Comparison of ENCODE assay signal across 16 mouse cellular contexts in the genomic region with DNA sequence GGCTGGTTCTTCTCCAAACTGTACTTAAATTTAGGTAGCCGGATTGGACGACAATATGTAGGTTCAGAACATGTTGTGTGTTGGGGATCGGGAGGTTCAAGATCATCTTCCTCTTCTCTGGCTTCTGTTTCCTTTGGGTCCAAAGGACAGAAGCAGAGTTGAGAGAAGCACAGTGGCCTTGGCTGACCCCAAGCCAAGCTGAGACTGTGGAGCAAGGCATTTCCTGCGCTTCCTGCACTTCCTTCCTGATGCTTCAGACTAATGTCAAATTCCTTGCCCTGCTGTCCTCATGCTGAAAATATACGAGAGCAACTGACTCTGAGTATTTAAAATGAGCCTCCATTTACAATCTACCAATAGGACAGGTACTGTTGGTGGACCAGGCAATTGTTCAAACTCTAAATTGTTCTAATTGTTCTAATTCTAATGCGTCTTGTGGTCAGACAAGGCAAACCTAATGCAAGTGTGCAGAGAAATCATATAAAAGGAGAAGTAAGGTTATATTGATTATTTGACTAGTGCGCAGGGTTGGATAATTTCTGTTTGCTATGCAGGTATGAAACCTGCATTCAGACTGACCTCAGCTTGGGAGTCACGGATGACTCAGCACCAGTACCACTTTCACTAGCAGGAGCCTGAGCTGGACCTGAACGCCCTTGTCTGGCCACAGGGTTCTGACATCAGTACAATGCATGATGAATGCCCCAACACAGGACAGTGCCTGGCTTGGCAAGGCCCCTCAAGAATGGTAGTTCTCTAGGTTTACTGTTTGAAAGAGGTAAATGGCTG. TPM values are rescaled to one million over a fixed set of nuclear protein-coding genes. Genes with fewer than 3 reads are reported as not detected.
DNase-seq lines count a peak whose midpoint lies in the region; ATAC-seq and TF ChIP-seq lines count a peak whose summit lies in the region.
"Had no signal": no experiment of that assay in that cellular context is flagged by ENCODE, and none has a peak within 500 bp of the region (broad histone marks: within the 10 kb centered on the region; RNA-seq: fewer than 3 reads in every experiment).

No protein-coding gene starts in this region.

- no peak for TF ChIP-seq CTCF in liver, adult 2 months (IDR thresholded peaks at IDR 0.05; ENCODE audit: low read depth, low read length)
- no peak for TF ChIP-seq CTCF in stomach, postnatal 0 days (IDR thresholded peaks at IDR 0.05; ENCODE audit: low read depth)

- peak; percentile 21 for DNase-seq in embryo, embryonic 10 days (ENCODE audit: low spot score)
- DNase-seq in embryo, embryonic 11 days = no peak
- DNase-seq in liver, adult 2 months (ENCODE audit: extremely low read depth, low read depth, low spot score) = peak; percentile 51
- DNase-seq in liver = no peak
- peak; percentile 75 for DNase-seq in kidney, postnatal 14 days
- no peak for DNase-seq in stomach, postnatal 0 days (ENCODE audit: low spot score)
- DNase-seq: cerebellum, adult 18-20 months; gastrocnemius, postnatal 10 days; thymus, postnatal 25 days had no signal

- H3K4me3 ChIP-seq in liver, adult 2 months (ENCODE audit: insufficient read depth, low read depth, low read length) = no peak overlapping the region
- H3K4me3 ChIP-seq in hindbrain, embryonic 16.5 days (ENCODE audit: low read length) = no peak overlapping the region
- H3K4me3 ChIP-seq in stomach, postnatal 0 days (ENCODE audit: low read depth, low read length) = no peak overlapping the region
- H3K4me3 ChIP-seq: forebrain, embryonic 15.5 days; midbrain, embryonic 15.5 days; stomach, embryonic 15.5 days had no signal

- no peak overlapping the region for H3K4me2 ChIP-seq in hindbrain, embryonic 16.5 days (ENCODE audit: low read length)
- H3K4me2 ChIP-seq in stomach, postnatal 0 days (replicated peaks; ENCODE audit: low read depth) = no peak overlapping the region
- H3K4me2 ChIP-seq: forebrain, embryonic 15.5 days; midbrain, embryonic 15.5 days; stomach, embryonic 15.5 days had no signal

- H3K9me3 ChIP-seq in hindbrain, embryonic 16.5 days (ENCODE audit: control insufficient read depth, low read length) = no peaks in the 10 kb centered on the region
- no peaks in the 10 kb centered on the region for H3K9me3 ChIP-seq in stomach, postnatal 0 days (ENCODE audit: control insufficient read depth, low read length)
- H3K9me3 ChIP-seq: forebrain, embryonic 15.5 days; G1E; midbrain, embryonic 15.5 days; stomach, embryonic 15.5 days had no signal

- ATAC-seq in megakaryocyte progenitor cell, adult 5-6 weeks (replicated peaks; ENCODE audit: poor library complexity) = peak; percentile 77
- no peak for ATAC-seq in hindbrain, embryonic 16.5 days
- no peak for ATAC-seq in stomach, postnatal 0 days (ENCODE audit: low FRiP score, low TSS enrichment)
- ATAC-seq: forebrain, embryonic 15.5 days; hindbrain, postnatal 0 days; midbrain, embryonic 15.5 days had no signal

- peaks cover 12% of the 10 kb centered on the region; the same call in 1 of the 2 replicates for H3K79me2 ChIP-seq in liver, adult 2 months (ENCODE audit: control insufficient read depth, insufficient read depth, low read length)

- TF ChIP-seq EP300 in stomach, postnatal 0 days (optimal IDR thresholded peaks at IDR 0.05) = no peak

- 39% methylated on average over 9 of the region's 9 CpGs for WGBS in liver, adult 2 months
- WGBS in hindbrain, embryonic 16.5 days = 86% methylated on average over 9 of the region's 9 CpGs
- 81% methylated on average over 9 of the region's 9 CpGs for WGBS in stomach, postnatal 0 days

- H3K36me3 ChIP-seq in liver, adult 2 months (ENCODE audit: control insufficient read depth, insufficient read depth, low read length) = no peaks in the 10 kb centered on the region
- no peaks in the 10 kb centered on the region for H3K36me3 ChIP-seq in hindbrain, embryonic 16.5 days (ENCODE audit: control insufficient read depth, insufficient read depth, low read length)
- no peaks in the 10 kb centered on the region for H3K36me3 ChIP-seq in stomach, postnatal 0 days (ENCODE audit: control insufficient read depth, insufficient read depth, low read length)
- H3K36me3 ChIP-seq: forebrain, embryonic 15.5 days; G1E; midbrain, embryonic 15.5 days; stomach, embryonic 15.5 days had no signal

- no peaks in the 10 kb centered on the region for H3K27me3 ChIP-seq in liver, adult 2 months (ENCODE audit: control insufficient read depth, insufficient read depth, low read length)
- H3K27me3 ChIP-seq in hindbrain, embryonic 16.5 days (replicated peaks; ENCODE audit: control insufficient read depth, insufficient read depth, low read length) = no peaks in the 10 kb centered on the region
- no peaks in the 10 kb centered on the region for H3K27me3 ChIP-seq in stomach, postnatal 0 days (ENCODE audit: control insufficient read depth, insufficient read depth, low read length)
- H3K27me3 ChIP-seq: forebrain, embryonic 15.5 days; midbrain, embryonic 15.5 days; stomach, embryonic 15.5 days had no signal

- peak overlapping the region; percentile 52; the same call in 1 of the 2 replicates for H3K27ac ChIP-seq in liver, adult 2 months (replicated peaks; ENCODE audit: insufficient read depth, low read depth, low read length)
- no peak overlapping the region for H3K27ac ChIP-seq in hindbrain, embryonic 16.5 days (ENCODE audit: low read depth, low read length)
- no peak overlapping the region for H3K27ac ChIP-seq in stomach, postnatal 0 days (replicated peaks)
- H3K27ac ChIP-seq: forebrain, embryonic 15.5 days; hindbrain, postnatal 0 days; midbrain, embryonic 15.5 days; stomach, embryonic 15.5 days had no signal

- peaks cover 13% of the 10 kb centered on the region for H3K4me1 ChIP-seq in liver, adult 2 months (ENCODE audit: control insufficient read depth, insufficient read depth, low read length)
- no peaks in the 10 kb centered on the region for H3K4me1 ChIP-seq in hindbrain, embryonic 16.5 days (ENCODE audit: control insufficient read depth, insufficient read depth, low read depth, low read length)
- peaks cover 3% of the 10 kb centered on the region; the same call in 1 of the 2 replicates for H3K4me1 ChIP-seq in stomach, postnatal 0 days (replicated peaks; ENCODE audit: control insufficient read depth, insufficient read depth)
- H3K4me1 ChIP-seq: forebrain, embryonic 15.5 days; midbrain, embryonic 15.5 days had no signal

- no peak for TF ChIP-seq POLR2A in liver, adult 2 months (IDR thresholded peaks at IDR 0.05; ENCODE audit: extremely low read depth, insufficient read depth, low read length)

- H3K9ac ChIP-seq in liver, adult 2 months (ENCODE audit: low read depth, low read length) = no peak overlapping the region
- no peak overlapping the region for H3K9ac ChIP-seq in hindbrain, embryonic 16.5 days (ENCODE audit: low read depth, low read length)
- H3K9ac ChIP-seq in stomach, postnatal 0 days (ENCODE audit: low read length) = no peak overlapping the region
- H3K9ac ChIP-seq: forebrain, embryonic 15.5 days; midbrain, embryonic 15.5 days; stomach, embryonic 15.5 days had no signal

RNA-seq across cellular contexts. Expression of gene Pelo, which starts 12.4 kb away (rescaled TPM):
- 3.8 and 5.1 TPM in 2 replicates for total RNA-seq in liver, adult 2 months (2014; rRNA removed)
- polyA plus RNA-seq in liver, adult 2 months (2012; rRNA removed) = 20.3 and 28.5 TPM in 2 replicates
- total RNA-seq in megakaryocyte progenitor cell, adult 5-6 weeks (2015) = 13.2 and 16.6 TPM in 2 replicates
- 13.9 and 15.5 TPM in 2 replicates for total RNA-seq in megakaryocyte progenitor cell, adult 5-6 weeks (2017)
- polyA plus RNA-seq in hindbrain, embryonic 16.5 days (2015; fragmentation: Nextera tagmentation; extraction: Ambion mirVana) = 5.8 and 6.7 TPM in 2 replicates
- 4.9 and 5.5 TPM in 2 replicates for polyA plus RNA-seq in stomach, postnatal 0 days (2015; fragmentation: Nextera tagmentation; extraction: Ambion mirVana)

RNA-seq across cellular contexts. Expression of gene Gm49395, which starts 24.2 kb away (rescaled TPM):
- 1.6 and 2.7 TPM in 2 replicates for total RNA-seq in liver, adult 2 months (2014; rRNA removed)
- polyA plus RNA-seq in liver, adult 2 months (2012; rRNA removed) = 1.5 and 1.6 TPM in 2 replicates
- total RNA-seq in megakaryocyte progenitor cell, adult 5-6 weeks (2015) = 17.4 and 21.6 TPM in 2 replicates
- total RNA-seq in megakaryocyte progenitor cell, adult 5-6 weeks (2017) = 3.1 and 5.7 TPM in 2 replicates
- 2.4 and 3.4 TPM in 2 replicates for polyA plus RNA-seq in hindbrain, embryonic 16.5 days (2015; fragmentation: Nextera tagmentation; extraction: Ambion mirVana)
- 7.7 and 9.4 TPM in 2 replicates for polyA plus RNA-seq in stomach, postnatal 0 days (2015; fragmentation: Nextera tagmentation; extraction: Ambion mirVana)
- total RNA-seq: G1E; hindbrain, postnatal 0 days had no signal

RNA-seq across cellular contexts. Expression of gene Itga1, which starts 24.2 kb away (rescaled TPM):
- total RNA-seq in liver, adult 2 months (2014; rRNA removed) = 20.1 and 22.2 TPM in 2 replicates
- 2.9 and 3.2 TPM in 2 replicates for polyA plus RNA-seq in liver, adult 2 months (2012; rRNA removed)
- total RNA-seq in megakaryocyte progenitor cell, adult 5-6 weeks (2015) = 12.3 and 18.0 TPM in 2 replicates
- 7.0 and 8.8 TPM in 2 replicates for total RNA-seq in megakaryocyte progenitor cell, adult 5-6 weeks (2017)
- 6.2 TPM in 2 replicates for polyA plus RNA-seq in hindbrain, embryonic 16.5 days (2015; fragmentation: Nextera tagmentation; extraction: Ambion mirVana)
- 14.6 and 18.4 TPM in 2 replicates for polyA plus RNA-seq in stomach, postnatal 0 days (2015; fragmentation: Nextera tagmentation; extraction: Ambion mirVana)
- polyA plus RNA-seq: G1E had no signal

Comparison
In these comparisons a context has a peak if more than half of its experiments do, and no peak if none do; other contexts are left out.
1. DNase-seq: peak in embryo, embryonic 10 days (single experiment), liver, adult 2 months (single experiment) and kidney, postnatal 14 days (single experiment); none in embryo, embryonic 11 days (single experiment), liver (single experiment) and stomach, postnatal 0 days (single experiment).